Mouse (Mus musculus): ENCODE measurements at regions not wholly inside any gene's neighbourhood (a gene's known extent, or its start where the extent isn't known, plus 50 kb on each side); places are given as distances from the start of the nearest gene placed in this dataset.
"Not testable (repeated sequence)": the region's sequence is repeated elsewhere in the genome, so short reads cannot be mapped to it uniquely, and the experiment has no call there.

DNA sequence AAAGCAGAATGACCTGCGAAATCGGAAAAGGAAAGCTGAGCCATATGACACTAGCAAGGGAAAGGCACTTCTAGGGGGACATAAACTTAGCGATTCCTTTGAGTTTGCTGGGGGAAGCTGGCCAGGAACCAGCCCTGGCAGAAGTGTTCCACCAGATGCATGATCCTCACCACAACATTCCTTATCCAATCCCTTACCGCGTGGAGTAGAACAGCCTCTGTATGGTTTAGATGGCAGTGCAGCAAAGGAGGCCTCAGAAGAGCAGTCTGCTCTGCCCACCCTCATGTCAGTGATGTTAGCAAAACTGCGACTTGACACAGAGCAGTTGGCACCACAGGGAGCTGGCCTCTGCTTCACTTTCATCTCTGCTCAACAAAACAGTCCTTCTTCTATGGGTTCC lies 93.7 kb upstream of the Zfp986 start:
- TF ChIP-seq POLR2A (IDR thresholded peaks at IDR 0.05; ENCODE audit: borderline replicate concordance, extremely low read depth, low read depth, low read length); CTCF (IDR thresholded peaks at IDR 0.05; ENCODE audit: insufficient read depth, low read length): not testable (repeated sequence)
